Mouse (Mus musculus): ENCODE measurements around the gene Cfap43. TPM values are rescaled to one million over a fixed set of nuclear protein-coding genes. Genes with fewer than 3 reads are reported as not detected.
A peak's percentile ranks its signal among the peaks of the same experiment; 100 is the strongest.

Cfap43 gene
- total RNA-seq, 2 experiments from 2014 or later = not detected

DNA sequence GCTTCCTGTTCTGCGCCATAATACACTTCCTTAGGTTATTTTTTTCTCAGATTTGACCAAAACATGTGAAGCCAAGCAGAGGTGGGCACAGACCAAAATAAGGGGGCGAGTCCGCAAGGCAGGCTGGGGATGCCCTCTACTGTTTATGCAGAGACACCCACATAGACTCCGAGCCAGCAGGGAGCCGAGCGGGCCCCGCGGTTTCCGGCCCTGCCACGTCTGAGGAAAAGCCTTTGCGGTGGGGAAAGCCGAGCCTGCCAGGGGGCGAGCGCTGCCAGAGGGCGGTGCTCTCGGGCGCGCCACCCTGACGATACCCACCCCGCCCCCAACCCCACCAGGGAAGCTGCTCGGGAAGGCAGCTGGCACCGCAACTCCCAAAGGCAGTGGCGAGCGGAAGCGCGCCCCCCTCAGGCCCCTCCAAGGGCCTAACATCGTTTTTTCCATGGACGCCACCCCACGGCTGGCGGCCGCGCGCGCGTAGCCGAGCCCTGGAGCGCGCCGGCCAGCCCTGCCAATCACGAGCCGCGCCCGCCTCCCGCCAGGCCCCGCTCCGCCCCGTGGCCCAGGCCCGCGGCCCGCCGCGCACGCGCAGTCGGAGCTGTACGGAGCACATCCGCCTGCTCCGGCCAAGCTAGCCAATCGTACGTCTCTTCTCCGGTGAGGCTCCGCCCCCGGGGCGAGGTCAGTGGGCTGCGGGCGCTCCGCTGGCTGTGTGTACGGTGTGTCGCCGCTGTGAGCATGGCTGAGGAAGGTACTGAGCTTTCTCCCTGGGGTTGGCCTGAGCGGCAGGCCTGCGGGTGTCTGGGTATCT lies 187.8 kb downstream of the Cfap43 start, which contains the start of gene Sfr1:
Sfr1 (plus strand) TSS at position 612 of the 811 bp plus-strand sequence.
- peak; percentile 98 for ATAC-seq (replicated peaks; ENCODE audit: low FRiP score, poor library complexity, severe bottlenecking)

DNA sequence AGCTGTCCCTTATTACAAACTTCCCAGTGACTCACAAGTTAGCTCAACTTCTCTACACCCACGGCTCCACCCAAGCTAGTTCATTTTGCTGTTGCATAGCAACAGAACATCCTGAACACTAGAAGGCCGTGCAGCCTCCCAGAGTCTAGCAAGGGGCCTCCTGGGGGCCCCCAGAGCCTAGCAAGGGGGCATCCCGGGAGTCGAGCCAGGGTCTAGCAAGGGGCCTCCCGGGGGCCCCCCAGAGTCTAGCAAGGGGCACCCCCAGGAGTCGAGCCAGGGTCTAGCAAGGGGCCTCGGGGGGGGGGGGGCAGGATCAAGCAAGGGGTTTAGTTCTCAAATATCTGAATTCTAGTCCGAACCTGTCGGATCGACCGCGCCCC lies 188.4 kb downstream of the Cfap43 start:
- ATAC-seq (replicated peaks; ENCODE audit: low FRiP score, poor library complexity, severe bottlenecking) = peak; percentile 36; the same call in 1 of the 2 replicates

DNA sequence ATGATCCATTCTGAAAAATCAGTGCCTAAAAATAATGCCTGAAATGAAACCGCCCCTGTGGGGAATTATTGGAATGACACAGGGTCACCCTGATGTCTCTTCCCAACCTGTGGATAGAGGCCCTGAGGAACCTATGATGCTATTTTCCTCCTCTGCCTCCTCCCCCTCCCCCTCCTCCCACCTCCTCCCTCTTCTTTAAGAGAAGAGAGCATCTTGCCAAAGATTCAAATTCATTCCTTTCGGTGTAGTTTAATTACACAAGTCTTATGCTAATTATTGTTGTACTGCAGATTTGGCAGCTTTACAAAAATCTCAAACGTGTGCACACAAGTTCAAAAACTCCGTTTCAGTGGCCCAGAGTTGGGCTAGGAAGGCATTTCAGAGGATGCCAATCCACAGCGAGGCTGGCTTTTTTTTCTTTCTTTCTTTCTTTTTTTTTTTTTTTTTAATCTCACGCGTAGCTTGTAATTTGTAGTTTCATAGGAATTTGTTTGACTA lies 193.4 kb downstream of the Cfap43 start:
- no peak for ATAC-seq (replicated peaks; ENCODE audit: low FRiP score, poor library complexity, severe bottlenecking)

DNA sequence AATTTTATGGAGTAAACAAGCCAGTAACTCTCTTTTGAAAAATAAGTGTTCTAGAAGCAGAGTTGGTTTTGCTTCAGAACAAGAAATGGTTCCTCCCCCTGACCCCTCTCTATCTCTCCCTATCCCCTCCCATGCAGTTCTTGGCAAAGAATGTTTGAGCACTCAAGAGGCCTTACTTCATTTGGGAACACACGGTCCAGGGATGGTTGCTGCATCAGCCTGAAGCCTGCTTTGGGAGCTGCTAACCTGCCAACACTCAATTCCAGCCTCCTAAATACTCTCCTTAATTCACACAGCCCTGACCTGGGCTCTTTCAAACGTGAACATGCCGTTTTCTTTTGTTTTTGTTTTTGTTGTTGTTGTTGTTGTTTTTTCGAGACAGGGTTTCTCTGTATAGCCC lies 194.2 kb downstream of the Cfap43 start:
- ATAC-seq (replicated peaks; ENCODE audit: low FRiP score, poor library complexity, severe bottlenecking) = no peak

DNA sequence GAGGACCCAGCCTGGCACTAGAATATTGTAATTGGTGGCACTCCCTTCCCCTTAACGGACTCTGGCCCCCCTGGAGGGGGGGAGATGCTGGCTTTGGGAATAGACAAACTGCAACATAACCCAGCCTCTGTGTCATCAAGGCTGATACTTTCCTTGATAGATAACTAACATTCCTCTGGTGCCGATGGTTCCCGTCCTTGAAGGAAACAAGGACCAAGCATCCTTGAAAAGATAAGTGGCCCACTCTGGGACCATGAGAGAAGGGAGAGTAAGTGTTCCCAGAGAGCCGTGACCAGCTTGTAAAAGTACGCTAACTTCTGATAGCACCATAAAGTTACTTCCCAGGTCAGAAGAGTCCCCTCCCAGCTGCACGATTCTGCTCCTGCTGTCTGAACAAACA lies 196.6 kb downstream of the Cfap43 start:
- no peak for ATAC-seq (replicated peaks; ENCODE audit: low FRiP score, poor library complexity, severe bottlenecking)

DNA sequence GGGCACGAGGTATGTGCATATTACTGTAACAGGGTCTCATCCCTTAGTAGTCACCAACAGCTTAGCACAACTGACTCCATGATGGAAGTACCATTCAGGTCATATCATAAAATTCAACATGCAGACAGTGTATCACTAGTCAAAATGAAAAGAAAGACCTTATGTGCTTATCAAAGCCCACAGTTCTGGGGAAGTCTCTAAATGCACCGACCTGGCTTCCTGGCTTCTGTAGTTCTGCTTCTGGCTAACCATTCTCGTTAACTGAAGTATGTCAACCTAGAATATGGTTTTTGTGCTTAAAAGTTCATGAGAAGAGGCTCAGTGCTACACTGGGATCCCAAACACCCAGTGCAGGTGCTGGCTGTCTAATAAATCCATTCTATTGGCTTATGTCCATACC lies 199.9 kb downstream of the Cfap43 start:
- no peak for ATAC-seq (replicated peaks; ENCODE audit: low FRiP score, poor library complexity, severe bottlenecking)

DNA sequence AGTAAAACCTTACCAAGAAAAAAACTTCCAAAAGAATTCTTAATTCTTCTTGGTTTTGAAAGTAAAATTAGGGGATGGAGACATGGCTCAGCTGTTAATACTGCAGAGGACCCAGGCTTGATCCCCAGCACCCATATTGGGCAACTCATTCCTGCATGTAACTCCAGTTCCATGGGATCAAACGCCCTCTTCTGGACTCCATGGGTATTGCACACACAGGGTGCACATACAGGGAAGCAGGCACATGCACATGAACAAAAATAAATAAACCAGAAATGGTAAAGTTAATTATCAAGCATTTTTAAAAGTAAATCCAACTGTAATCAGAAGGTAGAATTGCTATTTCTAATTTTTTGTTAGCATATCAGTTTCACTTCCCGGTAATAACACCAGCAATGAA lies 202.9 kb downstream of the Cfap43 start:
- ATAC-seq (replicated peaks; ENCODE audit: low FRiP score, poor library complexity, severe bottlenecking) = no peak

DNA sequence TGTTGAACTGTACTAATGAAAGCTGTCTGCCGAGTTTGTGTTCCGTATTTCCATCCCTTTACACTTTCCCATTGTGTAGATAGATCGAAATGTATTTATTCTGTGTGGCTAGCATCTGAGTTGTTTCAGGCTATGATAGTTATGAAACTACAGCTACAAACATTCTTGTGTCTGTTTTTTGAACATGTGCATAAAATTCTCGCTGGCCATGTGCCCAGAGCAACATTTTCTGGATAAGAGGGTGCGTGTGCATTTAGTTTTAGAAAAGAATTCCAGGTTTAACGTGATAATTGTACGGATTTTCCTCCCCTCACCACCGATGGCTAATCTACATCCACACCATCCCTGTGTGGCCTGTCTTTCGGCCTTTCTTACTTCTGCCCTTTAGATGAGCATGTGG lies 205.6 kb downstream of the Cfap43 start:
- ATAC-seq (replicated peaks; ENCODE audit: low FRiP score, poor library complexity, severe bottlenecking) = no peak

DNA sequence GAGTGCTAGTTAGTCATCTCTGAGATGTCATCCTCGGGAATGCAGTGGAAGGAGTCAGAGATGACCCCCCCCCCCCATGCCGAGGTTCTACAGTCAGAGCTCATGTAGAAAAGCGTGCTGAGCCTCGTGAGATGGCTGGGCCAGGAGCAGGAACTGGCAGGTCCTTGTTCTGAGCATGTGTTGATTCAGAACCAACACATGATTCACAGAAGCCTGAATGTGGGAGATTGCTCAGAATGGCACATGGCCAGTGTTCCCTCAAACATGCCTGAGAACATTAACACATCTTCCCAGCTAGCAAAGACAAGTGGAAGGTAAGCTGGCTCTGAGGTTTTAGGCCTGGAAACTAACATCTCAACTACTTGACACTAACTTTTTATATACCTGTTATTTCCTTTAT lies 208.7 kb downstream of the Cfap43 start:
- no peak for ATAC-seq (replicated peaks; ENCODE audit: low FRiP score, poor library complexity, severe bottlenecking)

DNA sequence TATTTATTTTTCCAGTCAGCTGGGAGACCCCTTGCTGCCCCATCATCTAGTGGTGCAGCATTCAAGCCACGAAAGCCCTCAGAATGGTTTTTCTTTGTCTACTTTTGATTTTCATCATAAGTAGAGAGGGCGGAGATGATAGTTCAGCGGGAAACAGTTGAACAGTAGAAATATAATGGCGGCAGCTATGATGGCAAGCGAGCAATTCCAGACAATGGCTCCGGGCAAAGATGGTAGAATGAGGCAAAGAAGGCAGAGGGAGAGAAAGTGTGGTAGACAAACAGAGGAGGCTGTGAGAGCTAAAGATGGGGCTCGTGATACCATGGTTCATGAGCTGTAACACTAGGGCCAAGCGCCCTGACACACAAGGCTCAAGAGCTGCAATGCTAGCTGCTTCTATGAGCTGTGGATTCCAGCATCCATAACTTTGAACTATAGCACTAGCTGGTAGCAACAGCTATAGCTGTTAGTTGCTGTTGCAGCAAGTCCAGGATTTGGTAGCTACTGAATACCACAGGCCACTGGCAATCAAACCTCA lies 213.2 kb downstream of the Cfap43 start:
- no peak for ATAC-seq (replicated peaks; ENCODE audit: low FRiP score, poor library complexity, severe bottlenecking)

DNA sequence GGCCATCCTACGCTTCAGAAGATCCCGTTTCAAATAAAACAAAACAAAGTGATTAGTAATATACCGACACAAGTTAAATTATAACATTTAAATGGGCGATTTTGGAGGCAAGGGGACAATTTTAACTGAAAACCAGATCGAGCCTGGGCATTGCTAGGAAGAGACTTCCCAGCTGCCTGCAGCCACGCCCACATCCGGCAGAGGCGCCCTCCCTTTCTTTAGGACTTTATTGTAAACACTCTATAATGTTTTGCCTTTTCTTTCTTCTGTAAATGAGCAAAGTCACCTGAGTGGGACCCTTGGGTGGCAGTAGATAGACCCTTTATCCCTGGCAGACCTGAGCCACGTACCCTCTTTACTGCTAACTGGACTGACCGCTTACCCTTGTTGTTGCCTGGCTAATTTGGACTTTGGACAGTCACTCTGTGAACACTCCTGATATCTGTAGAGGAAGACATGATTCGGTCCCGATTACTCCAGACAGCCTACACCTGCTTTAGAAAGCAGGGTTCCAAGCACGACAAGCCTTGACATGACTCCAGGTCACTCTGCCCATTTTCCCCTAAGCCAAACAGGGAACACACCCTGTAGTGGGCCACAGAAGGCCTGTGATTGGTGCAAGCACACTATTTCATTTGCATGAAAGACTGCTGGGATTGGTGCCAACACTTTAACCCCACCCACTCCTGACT lies 213.9 kb downstream of the Cfap43 start:
- ATAC-seq (replicated peaks; ENCODE audit: low FRiP score, poor library complexity, severe bottlenecking) = no peak

DNA sequence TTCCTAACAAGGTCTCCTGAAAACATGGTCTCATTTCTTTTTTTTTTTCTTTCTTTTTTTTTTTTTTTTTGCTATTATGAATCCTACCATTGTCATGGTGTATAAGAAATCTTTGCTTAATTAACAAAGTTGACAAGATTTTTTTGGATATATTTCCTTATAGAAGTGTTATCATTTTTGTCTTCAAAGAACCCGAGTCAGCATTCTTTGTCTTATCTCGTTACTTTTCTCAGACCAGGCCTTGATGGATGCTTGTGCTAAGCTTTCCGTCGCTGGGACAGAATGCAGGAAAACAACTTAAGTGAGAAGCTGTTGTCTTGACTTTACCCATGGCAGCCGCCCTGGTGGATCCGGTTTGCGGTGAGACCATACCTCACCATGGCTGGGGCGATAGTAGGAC lies 218.6 kb downstream of the Cfap43 start:
- no peak for ATAC-seq (replicated peaks; ENCODE audit: low FRiP score, poor library complexity, severe bottlenecking)

DNA sequence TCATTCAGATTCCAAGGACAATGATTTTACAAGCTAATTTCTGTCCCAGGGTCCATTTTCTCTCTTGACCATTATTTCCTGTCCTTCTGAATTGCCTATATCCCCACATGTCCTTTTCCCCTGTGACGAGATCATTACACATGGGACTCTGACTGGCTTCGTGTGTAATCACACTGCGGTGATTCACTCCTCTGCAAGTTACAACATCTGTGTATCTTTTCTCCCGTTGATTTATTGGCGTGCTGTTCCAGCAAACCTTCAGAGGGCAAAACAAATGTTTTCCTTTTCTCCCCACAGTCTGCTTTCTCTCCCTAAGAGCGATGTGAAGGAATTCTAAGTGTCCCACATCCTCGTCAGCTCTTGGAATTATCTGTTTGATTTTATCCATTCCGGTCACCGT lies 219.3 kb downstream of the Cfap43 start:
- no peak for ATAC-seq (replicated peaks; ENCODE audit: low FRiP score, poor library complexity, severe bottlenecking)

DNA sequence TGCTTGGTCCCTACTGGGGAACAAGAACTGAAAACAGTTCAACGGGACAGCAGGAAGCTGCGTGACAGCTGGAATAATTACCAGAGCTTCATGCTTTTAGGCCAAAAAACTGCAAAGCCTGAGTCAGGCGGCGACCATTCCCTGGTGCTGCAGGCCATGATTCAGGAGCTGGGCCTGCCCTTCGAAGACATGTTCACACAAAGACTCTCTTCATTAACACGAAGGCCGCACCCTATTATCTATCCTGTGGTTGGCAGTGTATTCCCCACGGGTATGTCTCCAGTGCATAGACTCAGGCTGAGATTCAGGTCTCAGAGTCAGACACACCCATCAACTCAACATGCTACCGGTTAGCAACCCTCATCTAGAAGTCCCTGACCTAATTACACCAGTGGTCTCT lies 220.8 kb downstream of the Cfap43 start:
- ATAC-seq (replicated peaks; ENCODE audit: low FRiP score, poor library complexity, severe bottlenecking) = no peak

DNA sequence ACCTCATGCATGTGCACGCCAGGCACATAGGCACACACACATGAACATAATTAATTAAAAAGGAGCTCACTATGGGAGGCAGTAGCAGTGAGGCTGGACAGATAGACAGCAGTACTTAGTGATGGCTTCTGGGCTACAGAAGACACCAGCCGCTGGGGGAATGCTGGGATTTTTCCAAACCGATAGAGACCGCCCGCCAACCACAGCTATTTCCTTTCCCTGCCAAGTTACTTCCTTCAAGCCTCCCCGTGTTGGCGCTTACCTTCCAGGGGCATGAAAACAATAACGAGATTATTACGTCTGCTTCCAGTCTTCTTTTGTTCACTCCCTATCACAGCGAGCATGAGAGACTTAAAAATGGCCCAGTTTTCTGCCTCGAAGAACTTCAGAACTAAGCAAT lies 222.0 kb downstream of the Cfap43 start:
- ATAC-seq (replicated peaks; ENCODE audit: low FRiP score, poor library complexity, severe bottlenecking) = no peak

DNA sequence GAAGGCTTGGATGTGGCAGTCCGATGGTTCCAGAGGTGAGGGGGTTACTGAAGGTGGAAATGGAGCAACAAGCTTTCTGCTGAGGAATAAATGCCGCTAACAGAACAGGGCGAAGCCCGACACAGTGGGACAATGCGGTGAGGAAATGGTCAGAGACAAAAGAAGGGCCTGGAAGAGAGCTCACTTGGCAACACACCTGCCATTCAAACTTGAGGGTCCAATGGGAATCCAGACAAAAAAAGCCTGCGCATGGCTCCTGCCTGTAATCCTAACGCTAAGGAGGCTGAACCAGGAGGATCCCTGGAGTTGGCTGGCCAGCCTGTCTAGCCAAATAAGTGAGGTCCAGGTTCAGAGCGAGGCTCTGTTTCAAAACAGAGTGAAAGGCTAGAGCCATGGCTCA lies 222.7 kb downstream of the Cfap43 start:
- ATAC-seq (replicated peaks; ENCODE audit: low FRiP score, poor library complexity, severe bottlenecking) = no peak

DNA sequence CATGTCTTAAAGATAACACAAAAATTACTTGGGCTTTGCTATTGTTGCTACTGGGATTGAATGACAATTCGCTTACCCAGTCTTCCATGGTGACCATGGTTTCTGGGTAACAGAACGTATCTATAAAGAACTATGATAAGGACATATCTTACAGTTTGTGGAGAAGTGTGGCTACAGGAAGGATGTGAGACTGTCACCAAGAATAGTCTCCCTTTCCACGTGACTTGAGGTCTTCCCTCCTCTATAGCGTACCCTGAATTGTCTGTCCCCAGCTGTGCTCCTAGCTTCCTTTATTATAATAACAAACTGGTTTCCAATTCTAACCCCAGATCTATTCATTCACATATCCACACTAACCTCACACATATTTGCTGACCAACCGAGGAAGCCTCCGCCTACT lies 223.4 kb downstream of the Cfap43 start:
- ATAC-seq (replicated peaks; ENCODE audit: low FRiP score, poor library complexity, severe bottlenecking) = no peak

DNA sequence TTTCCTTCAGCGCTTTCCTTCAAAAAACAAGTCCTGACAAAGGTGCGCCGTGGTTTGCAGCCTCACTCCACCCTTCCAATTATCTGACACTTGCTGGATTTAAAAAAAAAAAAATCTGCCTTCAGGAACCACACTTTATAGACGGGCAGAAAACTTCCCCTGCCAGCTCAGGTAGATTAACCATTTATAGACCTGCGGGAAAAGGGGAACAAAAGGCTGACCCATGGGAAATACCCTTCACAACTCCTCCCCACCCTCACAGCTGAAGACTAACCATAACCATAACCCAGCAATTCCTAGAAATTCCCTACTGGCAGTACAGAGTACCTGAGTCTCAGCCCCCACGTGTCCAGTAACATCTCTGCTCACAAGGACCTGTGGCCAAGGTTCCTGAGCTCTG lies 227.1 kb downstream of the Cfap43 start, which contains the start of gene Col17a1:
Col17a1 (minus strand) TSS at position 101 of the 400 bp plus-strand sequence.
- ATAC-seq (replicated peaks; ENCODE audit: low FRiP score, poor library complexity, severe bottlenecking) = no peak

DNA sequence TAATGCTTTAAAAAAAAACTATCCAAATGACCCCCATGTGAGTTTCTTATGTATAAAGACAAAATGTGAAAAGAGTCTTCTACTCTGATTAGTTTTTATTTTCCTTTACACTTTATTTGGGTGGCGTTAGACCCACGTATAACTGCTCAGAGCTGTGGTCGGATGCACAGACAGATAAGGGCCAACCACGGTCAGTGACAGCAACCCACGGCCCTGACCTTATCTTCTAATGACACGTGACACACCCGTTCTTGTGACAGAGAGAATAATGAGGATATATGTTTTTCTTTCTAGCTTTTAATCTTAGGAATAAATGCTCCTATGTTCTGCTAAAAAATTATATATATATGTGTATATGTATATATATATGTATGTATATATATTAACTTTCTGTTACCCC lies 229.5 kb downstream of the Cfap43 start:
- no peak for ATAC-seq (replicated peaks; ENCODE audit: low FRiP score, poor library complexity, severe bottlenecking)
